Mouse (Mus musculus) small intestine, adult 2 months (tissue): ENCODE measurements at regions not wholly inside any gene's neighbourhood (a gene's known extent, or its start where the extent isn't known, plus 50 kb on each side); places are given as distances from the start of the nearest gene placed in this dataset.

Experiments used
- CTCF ChIP-seq: fragments of 200-500 bp; IDR thresholded peaks from 2 replicates; pipeline ENCODE4 v1.5.1; 2012; ENCODE audit warnings: low read depth, mild to moderate bottlenecking, control low read depth, inconsistent platforms, low read length, moderate library complexity, mixed read lengths; ENCODE audit not compliant: insufficient replicate concordance, insufficient read length; ENCODE audit errors: extremely low read depth
- POLR2A ChIP-seq: fragments of 200-500 bp; IDR thresholded peaks from 2 replicates; pipeline ENCODE4 v1.6.1; 2012; ENCODE audit warnings: low read depth, mild to moderate bottlenecking, control low read depth, inconsistent platforms, low read length, moderate library complexity

GRCm38 (mm10) chr4:125319343-125319742, 171.2 kb upstream of the Grik3 start:
- TF ChIP-seq POLR2A, result no peak
- no peak for TF ChIP-seq CTCF
